Mouse (Mus musculus): ENCODE results near the gene Gabrr1. TPM values are rescaled to one million over a fixed set of nuclear protein-coding genes. Genes with fewer than 3 reads are reported as not detected.

The Gabrr1 gene
- polyA plus RNA-seq, 1 experiment from 2014 or later = not detected

Other genes with a start within 250 kb of the Gabrr1 start
- gene Ankrd6, start 181.7 kb upstream of the Gabrr1 start, polyA plus RNA-seq (2016; fragmentation: Nextera tagmentation; extraction: Ambion mirVana) = 13.6 and 14.0 TPM in 2 replicates
- gene Rragd, start 149.5 kb upstream of the Gabrr1 start, polyA plus RNA-seq (2016; fragmentation: Nextera tagmentation; extraction: Ambion mirVana) = 23.9 and 26.0 TPM in 2 replicates
- 38.1 and 38.5 TPM in 2 replicates for gene Ube2j1, start 101.1 kb upstream of the Gabrr1 start, polyA plus RNA-seq (2016; fragmentation: Nextera tagmentation; extraction: Ambion mirVana)
- gene Gabrr2, start 69.5 kb upstream of the Gabrr1 start, polyA plus RNA-seq (2016; fragmentation: Nextera tagmentation; extraction: Ambion mirVana) = 0.30 and 0.32 TPM in 2 replicates
- 1.5 and 1.6 TPM in 2 replicates for gene Pm20d2, start 57.2 kb downstream of the Gabrr1 start, polyA plus RNA-seq (2016; fragmentation: Nextera tagmentation; extraction: Ambion mirVana)
- 14.6 and 16.9 TPM in 2 replicates for gene Srsf12, start 76.5 kb downstream of the Gabrr1 start, polyA plus RNA-seq (2016; fragmentation: Nextera tagmentation; extraction: Ambion mirVana)
- gene Pnrc1, start 157.6 kb downstream of the Gabrr1 start, polyA plus RNA-seq (2016; fragmentation: Nextera tagmentation; extraction: Ambion mirVana) = 127 and 128 TPM in 2 replicates
- gene Rngtt, start 177.8 kb downstream of the Gabrr1 start, polyA plus RNA-seq (2016; fragmentation: Nextera tagmentation; extraction: Ambion mirVana) = 33.1 and 38.6 TPM in 2 replicates

Measured in limb, embryonic 12.5 days (tissue).